Mouse (Mus musculus) brain, embryonic 14.5 days (tissue): ENCODE data around the gene Fhad1. TPM values are rescaled to one million over a fixed set of nuclear protein-coding genes. Genes with fewer than 3 reads are reported as not detected.

Experiments
- DNase-seq: peaks from one replicate; pipeline ENCODE4 v3.0.0-alpha.2; 2011; ENCODE audit warnings: low read depth
- CTCF ChIP-seq: fragments of 200-500 bp; IDR thresholded peaks from 2 replicates; pipeline ENCODE4 v1.5.1; 2012; ENCODE audit warnings: inconsistent platforms, mild to moderate bottlenecking, moderate library complexity, borderline replicate concordance; ENCODE audit not compliant: insufficient read depth, insufficient read length; ENCODE audit errors: extremely low read depth
- POLR2A ChIP-seq: fragments of 200-500 bp; IDR thresholded peaks from 2 replicates; pipeline ENCODE4 v1.6.1; 2012; ENCODE audit warnings: mild to moderate bottlenecking, inconsistent platforms, borderline replicate concordance; ENCODE audit not compliant: poor library complexity, insufficient read depth, insufficient read length, severe bottlenecking; ENCODE audit errors: extremely low read depth
- polyA plus RNA-seq: library from polyadenylated mRNA; depleted of rRNA; stranded (reverse); fragments of >200 nt; gene quantifications from 2 replicates; pipeline ENCODE4 v1.2.3, GENCODE M21; 2012

Fhad1 gene
- polyA plus RNA-seq, 1 experiment, result 3.1 TPM

DNA sequence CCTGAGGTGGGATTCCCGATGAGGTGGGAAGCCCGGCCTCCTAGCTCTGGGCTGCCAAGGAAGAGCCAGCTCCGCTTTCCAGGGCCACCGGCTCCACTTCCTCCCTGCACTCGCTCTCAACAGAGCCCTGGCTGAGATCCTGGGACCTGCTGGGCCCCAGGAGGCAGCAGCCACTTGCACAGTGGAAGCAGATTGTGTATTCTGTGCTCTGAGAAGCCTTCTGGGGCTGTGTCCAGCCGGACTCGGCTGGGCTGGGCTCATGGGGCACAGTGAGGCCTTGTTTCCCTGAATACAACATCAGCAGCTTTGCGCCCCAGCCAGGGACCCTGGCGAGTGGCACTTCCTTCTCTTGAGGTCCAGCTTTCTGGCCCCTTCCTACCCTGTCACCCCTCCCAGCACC, 143.0 kb downstream of the Fhad1 start:
- TF ChIP-seq CTCF (no peak), POLR2A (no peak)
- DNase-seq, result peak; percentile 73

DNA sequence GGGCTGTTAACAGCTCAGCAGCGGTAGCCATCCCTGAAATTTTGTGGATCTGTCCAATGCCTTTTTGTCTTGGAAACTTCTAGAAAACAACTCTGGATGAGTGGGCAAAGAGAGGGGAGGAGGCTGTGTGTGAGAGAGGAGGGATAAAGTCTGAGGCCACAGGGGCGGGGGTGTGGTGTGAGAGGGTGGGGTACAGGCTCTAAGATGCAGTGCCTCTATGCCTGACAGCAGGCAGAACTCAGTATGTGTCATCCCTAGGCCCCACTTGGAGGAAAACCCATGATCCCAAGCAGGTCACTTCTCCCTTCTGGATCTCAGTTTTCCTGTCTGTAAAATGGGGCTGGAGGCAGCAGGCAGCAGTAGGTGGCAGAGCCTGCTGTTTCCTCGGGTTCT, 143.6 kb downstream of the Fhad1 start:
- TF ChIP-seq CTCF (no peak), POLR2A (no peak)
- no peak for DNase-seq

DNA sequence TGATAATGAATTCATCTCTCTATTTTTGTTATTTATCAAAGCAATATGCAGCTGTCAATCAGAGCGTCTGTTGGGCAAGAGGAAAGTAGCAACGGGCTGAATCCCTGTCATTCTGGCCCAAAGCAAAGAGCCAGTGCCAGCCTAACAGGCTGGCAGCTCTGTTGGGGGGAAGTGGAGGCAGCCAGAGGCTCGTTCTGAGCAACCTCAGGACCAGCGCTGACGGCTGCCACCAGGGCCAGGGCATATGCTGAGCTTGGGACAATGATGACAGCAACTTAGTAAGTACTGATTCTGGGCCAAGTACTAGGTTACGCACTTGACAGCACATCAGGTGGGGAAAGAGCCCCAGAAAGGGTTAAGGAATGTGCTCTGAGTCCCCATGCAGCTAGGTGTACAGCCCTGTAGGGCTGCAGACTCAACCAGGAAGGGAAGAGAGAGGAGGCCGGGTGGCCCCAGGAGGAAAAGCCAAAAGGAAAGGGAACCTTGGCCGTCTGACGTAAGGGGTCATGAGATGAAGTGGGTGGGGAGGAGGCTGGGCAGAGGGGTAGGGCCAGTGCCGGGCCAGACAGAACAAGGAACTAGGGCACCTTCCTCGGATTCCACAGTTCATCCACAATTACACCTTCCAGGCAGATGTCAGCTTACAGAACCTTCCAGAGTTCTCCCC, 144.1 kb downstream of the Fhad1 start:
- DNase-seq, result peak; percentile 73
- TF ChIP-seq CTCF, result no peak
- no peak for TF ChIP-seq POLR2A

DNA sequence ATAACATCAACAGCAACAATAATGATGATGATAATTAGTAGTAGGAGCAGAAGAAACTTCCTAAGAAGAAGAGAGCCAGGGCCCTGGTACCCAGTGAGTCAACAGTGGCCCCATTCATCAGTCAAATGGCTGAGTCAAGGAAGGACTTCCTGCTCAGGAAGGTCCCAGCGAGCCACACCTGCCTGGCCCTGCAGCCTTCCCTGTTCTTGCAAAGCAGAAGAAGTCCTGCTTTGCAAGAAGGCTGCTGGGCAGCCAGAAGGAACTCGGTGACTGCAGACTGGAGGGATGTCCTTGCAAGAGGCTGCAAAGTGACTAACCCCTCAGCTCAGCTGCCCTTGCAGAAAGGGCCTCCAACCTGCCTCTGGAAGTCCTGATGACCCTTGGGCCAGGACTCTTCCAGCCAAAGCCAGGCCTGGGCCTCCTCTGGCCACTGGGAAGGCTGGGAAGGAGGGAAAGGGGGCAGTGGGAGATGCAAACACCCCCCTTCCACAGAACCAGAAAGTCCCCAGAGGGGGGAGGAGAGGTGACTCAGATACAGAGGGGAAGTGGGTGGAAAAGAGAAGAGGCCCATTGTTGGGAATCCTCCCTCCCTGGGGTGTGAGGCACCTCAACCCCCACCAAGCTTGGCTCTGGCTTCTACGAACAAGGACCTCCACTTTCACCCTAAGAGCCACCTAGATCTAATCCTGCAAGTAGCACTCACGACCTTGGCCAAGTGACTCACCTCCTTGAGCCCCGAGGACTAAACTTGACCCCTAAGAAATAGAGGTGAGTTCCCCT, 145.3 kb downstream of the Fhad1 start:
- TF ChIP-seq POLR2A (no peak), CTCF (no peak)
- no peak for DNase-seq

DNA sequence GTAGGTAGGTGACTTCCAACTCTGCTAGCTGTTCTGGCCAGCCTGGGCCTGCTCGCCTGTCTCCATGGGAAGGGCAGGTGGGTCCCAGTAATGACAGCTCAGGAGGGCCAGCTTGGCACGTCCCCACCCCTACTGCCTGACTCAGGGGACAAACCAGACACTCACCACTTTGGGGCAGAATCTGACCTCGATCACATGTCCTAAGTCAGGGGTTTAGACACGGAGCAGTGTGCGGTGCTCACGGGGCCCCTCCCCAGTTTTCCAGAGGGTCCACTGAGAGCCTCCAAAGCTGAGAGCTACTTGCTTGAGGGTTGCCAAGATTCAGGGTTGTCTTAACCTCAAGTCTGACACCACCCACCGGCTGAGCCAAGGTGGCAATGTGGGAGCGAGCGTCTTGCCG, 146.8 kb downstream of the Fhad1 start:
- TF ChIP-seq POLR2A, result no peak
- TF ChIP-seq CTCF, result no peak
- peak; percentile 38 for DNase-seq

DNA sequence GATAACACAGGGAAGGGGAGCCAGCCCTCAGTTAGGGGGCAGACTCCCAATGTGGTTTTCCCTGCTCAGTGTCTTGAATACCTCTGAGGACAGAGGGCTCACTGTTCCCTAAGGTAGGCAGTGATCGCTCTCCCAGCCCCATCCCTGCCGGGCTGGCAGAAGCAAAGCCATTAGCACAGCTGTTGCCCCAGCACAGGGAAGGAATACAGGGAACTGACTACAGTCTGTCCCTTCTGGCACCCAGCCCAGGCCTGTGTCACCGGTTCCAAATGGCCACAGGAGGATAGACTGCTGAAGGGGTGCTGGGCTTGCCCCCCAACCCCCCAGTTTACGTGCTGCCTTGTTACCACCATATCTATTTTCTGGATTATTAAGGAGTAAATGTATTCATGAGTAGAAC, 147.4 kb downstream of the Fhad1 start:
- peak; percentile 92 for DNase-seq

DNA sequence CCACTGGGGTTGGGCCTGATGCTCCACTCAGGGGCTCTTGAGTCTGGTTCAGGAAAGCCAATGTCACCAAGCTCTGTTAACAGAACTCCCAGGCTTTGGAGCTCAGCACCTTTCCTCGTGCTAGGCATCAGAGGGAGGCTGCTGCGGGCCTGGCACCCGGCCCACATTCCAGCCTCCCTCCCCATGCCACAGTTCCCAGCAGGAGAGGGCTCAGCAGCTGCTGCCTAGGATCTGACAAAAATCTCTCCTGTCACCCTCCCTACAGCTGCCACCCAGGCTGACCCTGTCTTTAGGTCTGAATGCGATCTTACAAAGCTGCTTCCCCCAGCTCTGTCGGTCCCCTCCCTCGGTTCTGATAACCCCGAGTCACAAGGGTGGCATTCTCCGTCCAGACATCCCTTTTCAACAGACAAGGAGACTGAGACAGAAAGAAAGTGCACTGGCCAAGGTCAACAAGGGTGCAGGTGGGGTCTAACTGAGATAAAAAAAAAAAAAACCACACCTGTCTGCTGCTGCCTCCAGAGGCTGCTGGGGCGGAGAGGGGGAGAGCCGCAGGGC, 147.9 kb downstream of the Fhad1 start:
- DNase-seq, result peak; percentile 91
- TF ChIP-seq POLR2A (no peak), CTCF (no peak)

More for the DNA sequence above, 147.4 kb downstream of the Fhad1 start:
- TF ChIP-seq CTCF (no peak), POLR2A (no peak)

DNA sequence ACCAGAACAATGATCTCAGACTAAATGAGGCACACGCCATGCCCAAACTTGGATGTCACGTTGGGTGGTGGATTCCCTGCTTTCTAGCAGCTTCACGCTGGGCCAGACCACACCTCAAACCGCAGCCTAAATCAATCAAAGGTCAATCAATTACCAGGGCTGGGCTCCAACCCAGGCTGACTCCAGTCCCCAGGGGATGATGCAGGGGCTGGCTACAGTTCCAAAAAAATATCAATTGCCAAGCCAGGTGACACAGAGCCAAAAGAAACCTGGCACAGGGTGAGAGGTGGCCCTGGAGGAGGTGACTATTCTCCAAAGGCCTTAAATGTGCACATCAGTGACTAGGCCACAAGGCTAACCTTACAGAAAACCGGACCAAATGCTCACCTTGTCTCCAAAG, 149.3 kb downstream of the Fhad1 start:
- TF ChIP-seq POLR2A (no peak), CTCF (no peak)
- no peak for DNase-seq

DNA sequence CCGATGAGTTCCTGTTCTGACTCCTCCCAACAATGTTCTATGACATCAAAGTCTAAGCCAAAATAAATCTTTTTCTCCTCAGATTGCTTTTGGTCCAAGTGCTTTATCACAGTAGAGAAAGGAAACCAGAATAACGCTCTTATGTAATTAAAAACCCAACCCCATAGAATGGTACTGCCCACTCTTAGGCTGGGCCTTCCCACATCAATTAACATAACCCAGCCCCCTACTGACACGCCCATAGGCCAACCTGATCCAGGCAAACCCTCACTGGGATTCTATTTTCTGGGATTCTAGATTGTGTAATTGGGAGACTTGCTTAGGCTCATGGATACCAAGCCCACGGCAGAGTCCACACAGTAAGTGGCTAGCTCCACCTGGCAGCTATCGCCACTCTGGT, 149.9 kb downstream of the Fhad1 start:
- no peak for DNase-seq
- TF ChIP-seq POLR2A (no peak), CTCF (no peak)

DNA sequence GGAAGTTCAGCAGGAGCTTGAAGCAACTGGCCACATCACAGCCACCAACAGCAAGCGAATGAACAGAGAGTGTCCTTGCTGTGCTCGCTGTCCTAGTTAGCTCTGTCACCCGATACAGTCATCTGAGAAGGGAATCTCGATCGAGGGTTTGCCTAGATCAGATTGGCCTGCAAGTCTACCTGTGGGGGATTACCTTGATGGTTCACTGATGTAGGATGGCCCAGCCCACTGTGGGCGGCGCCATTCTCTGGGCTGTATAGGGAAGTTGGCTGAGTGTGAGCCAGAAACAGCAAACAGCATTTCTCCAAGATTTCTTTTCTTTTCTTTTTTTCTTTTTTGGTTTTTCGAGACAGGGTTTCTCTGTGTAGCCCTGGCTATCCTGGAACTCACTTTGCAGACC, 150.4 kb downstream of the Fhad1 start:
- no peak for DNase-seq
- TF ChIP-seq POLR2A, result no peak
- TF ChIP-seq CTCF, result no peak

DNA sequence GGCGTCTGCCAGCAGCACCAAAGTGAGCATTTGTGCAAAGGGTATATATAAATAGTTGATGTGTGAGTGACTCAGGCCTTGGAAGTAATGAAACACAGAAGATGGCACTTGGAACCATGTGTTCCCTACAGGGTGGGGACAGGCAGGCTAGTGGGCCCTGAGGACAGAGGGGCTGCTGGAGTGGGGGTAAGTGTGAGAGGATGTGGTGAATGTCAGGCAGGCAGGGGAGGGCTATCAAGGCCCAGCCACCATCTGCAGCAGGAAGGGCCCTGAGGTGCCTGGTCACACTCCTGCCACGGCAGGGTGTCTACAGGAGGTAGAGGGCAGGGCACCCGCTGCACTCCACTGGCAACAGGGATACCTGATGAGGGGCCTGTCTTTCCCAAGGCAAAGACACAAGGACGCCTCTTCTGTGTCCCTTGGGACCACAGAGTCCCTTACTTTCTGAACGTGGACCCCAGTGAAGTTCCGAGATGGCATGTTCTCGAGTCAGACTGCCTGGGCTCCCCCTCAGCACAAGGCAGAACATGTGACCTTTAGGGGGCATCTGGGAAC, 151.1 kb downstream of the Fhad1 start:
- TF ChIP-seq POLR2A, result no peak
- no peak for TF ChIP-seq CTCF
- no peak for DNase-seq

DNA sequence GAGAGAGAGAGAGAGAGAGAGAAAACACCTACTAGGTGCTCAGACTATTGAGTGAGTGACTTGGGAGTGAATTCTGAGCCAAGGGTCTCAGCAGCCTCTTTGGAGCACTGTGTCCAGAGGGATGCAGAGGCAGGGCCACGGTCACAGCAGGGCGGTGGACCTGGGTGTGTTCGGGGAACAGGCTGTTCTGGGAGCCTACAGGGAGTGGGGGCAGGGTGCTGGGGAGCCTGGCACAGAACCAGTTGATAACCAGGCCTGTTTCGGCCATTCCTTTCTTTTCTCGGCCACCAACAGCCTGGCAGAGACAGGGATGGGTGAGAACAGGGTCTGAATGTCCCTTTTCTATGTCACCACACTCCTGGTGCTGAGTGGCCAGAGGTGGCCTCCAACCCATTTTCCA, 152.0 kb downstream of the Fhad1 start:
- DNase-seq, result no peak
- TF ChIP-seq CTCF (no peak), POLR2A (no peak)

DNA sequence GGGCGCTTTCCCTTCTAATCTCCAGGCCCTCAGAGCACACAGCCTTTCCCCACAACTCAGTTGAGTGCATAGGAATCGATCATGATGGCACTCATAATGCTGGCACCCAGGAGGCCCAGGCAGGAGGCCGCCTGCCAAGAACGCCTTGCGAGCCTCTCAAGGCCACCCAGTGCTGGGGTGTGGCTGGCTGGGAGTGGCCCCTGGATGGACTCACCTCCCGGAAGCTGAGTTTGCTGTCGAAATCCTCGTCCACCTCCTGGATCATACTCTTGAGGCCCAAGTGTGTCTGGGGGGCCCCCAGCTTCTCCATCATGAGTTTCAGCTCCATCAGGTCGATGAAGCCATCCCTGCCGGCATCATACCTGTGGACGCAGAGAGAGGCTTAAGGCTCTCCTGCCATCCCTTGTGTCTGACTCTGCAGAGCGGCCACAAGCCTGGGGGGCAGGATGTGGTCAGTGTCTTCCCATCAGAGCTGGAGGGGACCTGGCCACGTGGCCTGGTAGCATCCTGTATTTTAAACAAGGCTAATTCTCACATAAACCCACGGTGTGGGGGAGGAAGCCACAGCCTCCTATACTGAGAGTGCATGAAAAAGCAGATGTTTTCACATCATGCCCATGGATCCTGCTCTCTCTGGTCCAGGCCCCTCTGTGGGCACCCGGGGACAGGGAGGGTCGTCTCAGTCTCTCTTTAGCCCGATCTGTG, 153.1 kb downstream of the Fhad1 start:
- no peak for DNase-seq
- TF ChIP-seq POLR2A (no peak), CTCF (no peak)

DNA sequence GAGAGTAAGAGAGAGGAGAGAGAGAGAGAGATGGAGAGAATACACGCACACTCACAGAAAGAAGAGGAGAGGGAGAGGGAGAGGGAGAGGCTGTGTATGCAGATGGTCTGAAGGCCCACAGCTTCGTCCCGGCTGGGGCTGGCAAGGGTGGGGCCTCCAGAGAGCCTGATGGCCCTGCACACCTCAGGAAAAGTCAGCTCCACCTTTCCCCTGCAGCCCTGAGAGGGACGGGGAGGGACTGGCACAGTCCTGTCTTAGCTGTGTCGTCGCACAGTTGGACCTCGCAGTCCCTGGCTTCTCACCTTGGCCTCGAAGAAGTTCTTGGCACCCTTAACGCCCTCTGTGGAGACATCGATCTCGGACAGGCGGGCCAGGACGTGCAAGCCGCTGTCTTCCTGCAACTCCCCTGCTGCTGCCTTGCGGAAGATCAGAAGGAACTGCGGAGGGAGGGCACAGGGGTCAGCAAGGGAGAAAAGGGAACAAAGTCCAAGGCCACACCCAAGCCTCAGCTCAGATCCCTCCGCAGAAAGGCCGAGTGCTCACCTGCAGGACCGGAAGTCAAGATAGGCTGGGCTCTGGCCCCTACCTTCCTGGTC, 154.5 kb downstream of the Fhad1 start:
- DNase-seq, result no peak
- TF ChIP-seq CTCF (no peak), POLR2A (no peak)
